Mouse (Mus musculus) embryonic facial prominence, embryonic 11.5 days (tissue): ENCODE measurements around the gene Dscaml1. TPM values are rescaled to one million over a fixed set of nuclear protein-coding genes. Genes with fewer than 3 reads are reported as not detected.
A peak's percentile ranks its signal among the peaks of the same experiment; 100 is the strongest.

Experiments
- ATAC-seq: fragments of 200-750 bp; cut with Nextera tagmentation; replicated peaks from 2 replicates; pipeline ENCODE4 v1.8.0; 2017; ENCODE audit warnings: low read depth; ENCODE audit not compliant: insufficient number of reproducible peaks, low FRiP score, low TSS enrichment
- DNase-seq: peaks from one replicate; pipeline ENCODE4 v3.0.0-alpha.2; 2015; ENCODE audit warnings: low spot score
- H3K27ac ChIP-seq: fragments of 300-500 bp; sonication (generic); replicated peaks from 2 replicates; pipeline ENCODE4 v1.5.1; 2014; ENCODE audit warnings: mild to moderate bottlenecking, low read depth, low read length, control low read depth
- H3K27me3 ChIP-seq: fragments of 300-500 bp; sonication (generic); 2 replicates; pipeline ENCODE4 v1.6.1; 2014; ENCODE audit warnings: mild to moderate bottlenecking, low read length, moderate library complexity, mixed read lengths; ENCODE audit not compliant: control insufficient read depth, insufficient read depth
- H3K36me3 ChIP-seq: fragments of 300-500 bp; sonication (generic); replicated peaks from 2 replicates; pipeline ENCODE4 v1.6.1; 2014; ENCODE audit warnings: low read depth, mild to moderate bottlenecking, low read length, moderate library complexity, mixed read lengths; ENCODE audit not compliant: control insufficient read depth, insufficient read depth
- H3K4me1 ChIP-seq: fragments of 300-500 bp; sonication (generic); 2 replicates; pipeline ENCODE4 v1.6.1; 2014; ENCODE audit warnings: low read length, mixed read lengths; ENCODE audit not compliant: control insufficient read depth, insufficient read depth
- H3K4me2 ChIP-seq: fragments of 300-500 bp; sonication (generic); 2 replicates; pipeline ENCODE4 v1.6.1; 2014; ENCODE audit warnings: low read depth, mild to moderate bottlenecking, control low read depth, low read length, moderate library complexity
- H3K4me3 ChIP-seq: fragments of 300-500 bp; sonication (generic); 2 replicates; pipeline ENCODE4 v1.5.1; 2014; ENCODE audit warnings: low read depth, low read length, control low read depth
- H3K9ac ChIP-seq: fragments of 300-500 bp; sonication (generic); replicated peaks from 2 replicates; pipeline ENCODE4 v1.6.1; 2014; ENCODE audit warnings: mild to moderate bottlenecking, control low read depth, low read length
- H3K9me3 ChIP-seq: fragments of 300-500 bp; sonication (generic); replicated peaks from 2 replicates; pipeline ENCODE4 v1.6.1; 2016; ENCODE audit warnings: mild to moderate bottlenecking, low read length, inconsistent platforms, mixed read lengths; ENCODE audit not compliant: control insufficient read depth
- WGBS: fragments of 180-500 bp; shearing (Covaris S2); extraction: QIAGEN DNeasy Blood & Tissue Kit; methylation state at CpG from one replicate; pipeline ENCODE4 v1.1.7; 2014; 5-methylcytosine and 5-hydroxymethylcytosine counted together
- polyA plus RNA-seq: library from polyadenylated mRNA; unstranded; fragments of >200 nt; fragmentation: Nextera tagmentation; extraction: Ambion mirVana; gene quantifications from 2 replicates; pipeline ENCODE4 v1.2.1, GENCODE M21; 2014

The Dscaml1 gene
- polyA plus RNA-seq, 1 experiment from 2014 or later, result 0.76 TPM

GRCm38 (mm10) chr9:45505487-45505939, 79.1 kb downstream of the Dscaml1 start:
- Histone ChIP-seq H3K4me3 (no peak overlapping the region), H3K4me2 (no peak overlapping the region), H3K36me3 (no peaks in the 10 kb centered on the region), H3K4me1 (no peaks in the 10 kb centered on the region), H3K27me3 (no peaks in the 10 kb centered on the region), H3K9me3 (no peaks in the 10 kb centered on the region), H3K27ac (no peak overlapping the region), H3K9ac (no peak overlapping the region)
- WGBS, result 58% methylated on average over 4 of the region's 4 CpGs
- peak; percentile 9 for DNase-seq
- ATAC-seq, result peak; percentile 57; the same call in 1 of the 2 replicates

- ATAC-seq (no peak), DNase-seq (no peak)
- WGBS, result 73% methylated on average over 9 of the region's 9 CpGs
- H3K27me3 ChIP-seq, result no peaks in the 10 kb centered on the region
- H3K4me3 ChIP-seq, result no peak overlapping the region
- H3K27ac ChIP-seq, result no peak overlapping the region
- H3K4me1 ChIP-seq, result no peaks in the 10 kb centered on the region
- H3K9me3 ChIP-seq, result no peaks in the 10 kb centered on the region
- H3K9ac ChIP-seq, result no peak overlapping the region
- no peak overlapping the region for H3K4me2 ChIP-seq
- no peaks in the 10 kb centered on the region for H3K36me3 ChIP-seq
These were observed 81.1 kb downstream of the Dscaml1 start for GRCm38 (mm10) chr9:45507482-45507881.

- Histone ChIP-seq H3K27ac (no peak overlapping the region), H3K4me1 (no peaks in the 10 kb centered on the region), H3K27me3 (no peaks in the 10 kb centered on the region), H3K4me3 (no peak overlapping the region), H3K9ac (no peak overlapping the region), H3K9me3 (no peaks in the 10 kb centered on the region), H3K4me2 (no peak overlapping the region), H3K36me3 (no peaks in the 10 kb centered on the region)
- WGBS, result 76% methylated on average over 10 of the region's 10 CpGs
- DNase-seq, result no peak
- no peak for ATAC-seq
These were observed 84.5 kb downstream of the Dscaml1 start for GRCm38 (mm10) chr9:45510806-45511546.

- H3K4me2 ChIP-seq, result no peak overlapping the region
- no peaks in the 10 kb centered on the region for H3K4me1 ChIP-seq
- ATAC-seq (no peak), DNase-seq (no peak)
- H3K27ac ChIP-seq, result no peak overlapping the region
- WGBS, result 73% methylated on average over 11 of the region's 11 CpGs
- H3K9me3 ChIP-seq, result no peaks in the 10 kb centered on the region
- no peak overlapping the region for H3K4me3 ChIP-seq
- no peaks in the 10 kb centered on the region for H3K27me3 ChIP-seq
- H3K9ac ChIP-seq, result no peak overlapping the region
- H3K36me3 ChIP-seq, result no peaks in the 10 kb centered on the region
These were observed 91.7 kb downstream of the Dscaml1 start for GRCm38 (mm10) chr9:45517993-45518705.

GRCm38 (mm10) chr9:45519841-45520240, 93.4 kb downstream of the Dscaml1 start:
- no peaks in the 10 kb centered on the region for H3K9me3 ChIP-seq
- no peak overlapping the region for H3K4me2 ChIP-seq
- no peak overlapping the region for H3K27ac ChIP-seq
- no peaks in the 10 kb centered on the region for H3K4me1 ChIP-seq
- H3K9ac ChIP-seq, result no peak overlapping the region
- H3K27me3 ChIP-seq, result no peaks in the 10 kb centered on the region
- H3K4me3 ChIP-seq, result no peak overlapping the region
- WGBS, result 74% methylated on average over 6 of the region's 6 CpGs
- DNase-seq, result no peak
- no peaks in the 10 kb centered on the region for H3K36me3 ChIP-seq
- ATAC-seq, result no peak

- ATAC-seq (no peak), DNase-seq (no peak)
- H3K27me3 ChIP-seq, result no peaks in the 10 kb centered on the region
- WGBS, result 75% methylated on average over 3 of the region's 3 CpGs
- no peak overlapping the region for H3K27ac ChIP-seq
- H3K4me2 ChIP-seq, result no peak overlapping the region
- H3K4me1 ChIP-seq, result no peaks in the 10 kb centered on the region
- no peak overlapping the region for H3K4me3 ChIP-seq
- H3K9me3 ChIP-seq, result no peaks in the 10 kb centered on the region
- no peaks in the 10 kb centered on the region for H3K36me3 ChIP-seq
- no peak overlapping the region for H3K9ac ChIP-seq
These were observed 96.4 kb downstream of the Dscaml1 start for GRCm38 (mm10) chr9:45522866-45523265.

- H3K9me3 ChIP-seq, result no peaks in the 10 kb centered on the region
- H3K4me1 ChIP-seq, result no peaks in the 10 kb centered on the region
- DNase-seq (no peak), ATAC-seq (no peak)
- no peak overlapping the region for H3K9ac ChIP-seq
- H3K4me3 ChIP-seq, result no peak overlapping the region
- H3K36me3 ChIP-seq, result no peaks in the 10 kb centered on the region
- no peak overlapping the region for H3K27ac ChIP-seq
- H3K4me2 ChIP-seq, result no peak overlapping the region
- WGBS, result 83% methylated on average over 8 of the region's 8 CpGs
- no peaks in the 10 kb centered on the region for H3K27me3 ChIP-seq
These were observed 98.1 kb downstream of the Dscaml1 start for GRCm38 (mm10) chr9:45524505-45524904.

- Histone ChIP-seq H3K4me2 (no peak overlapping the region), H3K36me3 (no peaks in the 10 kb centered on the region), H3K9me3 (no peaks in the 10 kb centered on the region), H3K27ac (no peak overlapping the region), H3K9ac (no peak overlapping the region), H3K4me1 (no peaks in the 10 kb centered on the region), H3K27me3 (no peaks in the 10 kb centered on the region), H3K4me3 (no peak overlapping the region)
- ATAC-seq (no peak), DNase-seq (no peak)
- 87% methylated on average over 2 of the region's 2 CpGs for WGBS
These were observed 106.8 kb downstream of the Dscaml1 start for GRCm38 (mm10) chr9:45533253-45533652.
